Mouse (Mus musculus): ENCODE results near the gene Srebf1.

- TF ChIP-seq CTCF (IDR thresholded peaks at IDR 0.05; ENCODE audit: extremely low read depth, insufficient read depth, low read length) (no peak), POLR2A (IDR thresholded peaks at IDR 0.05; ENCODE audit: extremely low read depth, insufficient read depth, low read length) (no peak)
These were observed 39.6 kb downstream of the Srebf1 start for GRCm38 (mm10) chr11:60182741-60183140.

Measured in cortical plate, adult 2 months (tissue).